Mouse (Mus musculus) retina, embryonic 14.5 days (tissue): ENCODE data around the gene Traf3ip1.

Experiments used
- DNase-seq: peaks from one replicate; pipeline ENCODE4 v3.0.0-alpha.2; 2015; ENCODE audit warnings: low spot score

Gene Traf3ip1

DNA sequence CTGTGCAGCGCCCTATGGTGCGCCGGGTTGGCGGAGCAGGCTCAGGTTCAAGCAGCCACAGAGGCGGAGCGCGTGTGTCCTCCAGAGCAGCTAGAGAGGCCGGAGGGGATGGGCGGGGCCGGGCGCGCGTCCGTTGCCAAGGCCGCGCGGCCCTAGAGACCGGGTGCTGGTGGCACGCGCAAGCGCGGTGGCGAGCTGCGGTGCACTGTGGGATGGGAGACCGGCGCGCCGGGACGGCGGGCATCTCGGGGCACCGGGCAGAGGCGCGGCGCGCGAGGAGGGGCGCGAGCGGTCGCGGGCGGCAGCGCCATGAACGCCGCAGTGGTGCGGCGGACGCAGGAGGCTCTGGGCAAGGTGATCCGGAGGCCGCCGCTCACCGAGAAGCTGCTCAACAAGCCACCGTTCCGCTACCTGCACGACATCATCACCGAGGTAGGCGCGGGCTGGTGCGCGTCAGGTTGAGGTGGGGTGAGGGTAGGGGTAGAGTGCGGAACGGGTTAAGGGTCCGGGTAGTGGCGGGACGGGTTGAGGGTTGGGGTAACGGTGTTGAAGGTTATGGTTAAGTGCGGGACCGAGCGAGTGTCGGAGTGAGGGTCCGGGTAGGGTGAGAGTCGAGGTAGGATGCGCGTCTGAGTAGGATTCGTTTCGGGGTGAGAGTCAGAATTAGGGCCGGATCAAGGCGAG, at the start of gene Traf3ip1:
TSS of gene Traf3ip1 (plus strand) at position 191 of the 684 bp plus-strand sequence.
- peak; percentile 97 for DNase-seq

DNA sequence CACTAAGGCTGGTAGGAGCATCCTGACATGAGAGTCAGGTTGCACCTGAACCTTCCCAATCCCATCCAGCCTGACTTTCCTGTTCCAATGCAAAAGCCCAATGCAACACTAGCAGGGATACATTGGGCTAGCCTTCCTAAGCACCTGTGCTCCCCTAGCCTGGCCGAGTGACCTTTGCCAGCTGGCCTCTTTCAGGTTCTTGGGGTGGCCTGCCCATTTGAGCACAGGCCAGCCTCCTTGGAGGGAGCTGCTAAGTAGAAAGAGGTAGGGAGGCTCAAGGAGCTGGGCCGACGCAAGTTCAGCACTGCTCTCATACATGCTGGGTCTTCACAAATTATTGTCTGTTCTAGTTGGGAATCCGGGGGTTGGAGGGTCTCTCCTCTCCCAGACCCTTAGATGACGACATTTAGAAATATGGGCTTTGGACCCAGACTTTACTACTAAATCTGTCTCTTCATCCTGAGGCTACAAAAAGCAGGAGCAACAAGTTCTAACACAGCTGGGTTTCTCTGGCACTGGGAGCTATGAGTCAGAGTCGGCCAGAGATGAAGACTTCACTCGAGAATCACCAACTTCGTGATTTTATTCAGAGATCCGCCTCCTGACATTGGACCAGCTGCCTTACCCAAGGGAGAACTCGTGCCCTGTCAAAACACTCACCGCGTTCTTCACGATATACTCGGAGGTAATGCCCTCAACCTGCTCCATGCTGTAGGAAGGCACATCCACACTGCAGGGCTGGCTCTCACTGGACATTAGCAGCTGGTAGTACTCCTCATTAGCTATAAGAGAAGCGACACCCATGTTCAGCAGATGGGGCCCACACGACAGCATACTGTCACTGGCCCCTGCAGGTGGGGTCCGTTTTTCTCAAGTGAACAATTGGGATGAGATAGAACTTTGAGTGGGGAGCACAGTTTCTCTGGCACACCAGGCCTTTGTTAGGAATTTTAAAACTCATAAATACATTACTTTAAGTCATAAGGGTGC, 49.3 kb upstream of the Traf3ip1 start:
- DNase-seq: no peak

- no peak for DNase-seq
These were observed 48.4 kb upstream of the Traf3ip1 start for GRCm38 (mm10) chr1:91446060-91446459.

- no peak for DNase-seq
These were observed 47.9 kb upstream of the Traf3ip1 start for GRCm38 (mm10) chr1:91446511-91446910.

GRCm38 (mm10) chr1:91448688-91449087, 45.8 kb upstream of the Traf3ip1 start:
- DNase-seq: no peak

DNA sequence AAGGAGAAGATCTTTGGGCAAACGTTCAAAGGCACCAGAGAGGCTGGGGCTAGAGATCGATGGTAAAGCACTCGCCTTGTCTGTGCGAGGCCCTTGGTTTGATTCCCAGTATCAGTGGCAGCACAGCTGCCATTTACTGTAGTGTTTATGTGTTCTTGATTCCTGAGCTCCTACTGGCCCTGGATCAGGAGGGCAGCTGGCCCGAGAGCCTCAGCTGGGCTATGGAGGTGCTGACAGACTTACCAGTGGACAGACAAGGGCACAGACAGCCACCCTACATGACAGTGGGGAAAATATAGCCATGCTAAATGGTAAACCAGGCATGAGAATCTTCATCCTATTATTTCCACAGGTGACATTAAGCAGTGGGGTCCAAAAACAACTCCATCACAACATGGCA, 43.6 kb upstream of the Traf3ip1 start:
- DNase-seq: no peak

DNA sequence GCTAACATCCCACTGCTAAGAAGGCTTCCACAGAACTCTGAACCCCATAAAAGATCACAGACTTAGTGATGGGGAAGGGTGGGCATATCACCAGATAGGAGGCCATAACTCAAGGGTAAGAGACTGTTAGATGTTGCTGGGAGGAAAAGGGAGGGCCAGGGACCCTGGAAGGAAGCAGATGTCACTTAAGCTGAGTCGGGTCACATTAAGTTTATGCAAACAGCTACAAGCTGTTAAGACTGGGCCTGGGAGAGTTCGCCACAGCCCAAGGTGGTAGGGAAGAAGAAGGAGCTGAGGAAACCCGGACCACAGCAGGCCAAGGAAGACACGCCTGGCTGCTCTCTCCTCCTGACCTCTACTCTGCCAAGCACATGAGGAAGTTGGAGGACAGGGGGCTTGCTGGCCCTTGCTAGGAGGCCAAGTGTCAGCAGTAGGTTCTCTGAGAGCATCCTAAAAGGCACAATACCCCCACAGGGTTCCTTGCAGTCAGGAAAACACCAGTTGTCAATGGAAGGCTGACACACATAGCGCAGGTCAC, 42.8 kb upstream of the Traf3ip1 start:
- no peak for DNase-seq

DNA sequence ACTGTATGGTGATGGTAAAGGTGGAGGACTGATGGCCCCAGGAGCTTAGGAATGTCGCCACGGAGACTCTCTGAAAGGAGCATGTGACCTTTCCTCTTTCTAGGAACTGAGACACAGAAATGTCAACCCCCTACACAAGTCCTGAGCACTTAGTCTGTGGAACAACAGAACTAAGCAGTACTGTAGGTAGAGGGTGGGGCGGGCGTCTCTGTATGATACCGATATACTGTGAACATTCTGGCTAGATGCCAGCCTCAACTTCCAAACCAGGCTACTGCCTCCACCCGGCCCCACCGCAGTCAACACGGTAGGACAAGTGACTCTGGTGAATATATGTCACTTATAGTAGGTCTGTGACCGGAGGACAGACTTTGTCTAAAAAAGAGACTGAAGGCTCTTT, 40.5 kb upstream of the Traf3ip1 start:
- no peak for DNase-seq

GRCm38 (mm10) chr1:91454366-91454765, 40.1 kb upstream of the Traf3ip1 start:
- no peak for DNase-seq

GRCm38 (mm10) chr1:91454927-91455326, 39.5 kb upstream of the Traf3ip1 start:
- no peak for DNase-seq

- peak; percentile 35 for DNase-seq
These were observed 38.7 kb upstream of the Traf3ip1 start for GRCm38 (mm10) chr1:91455661-91456161.

DNA sequence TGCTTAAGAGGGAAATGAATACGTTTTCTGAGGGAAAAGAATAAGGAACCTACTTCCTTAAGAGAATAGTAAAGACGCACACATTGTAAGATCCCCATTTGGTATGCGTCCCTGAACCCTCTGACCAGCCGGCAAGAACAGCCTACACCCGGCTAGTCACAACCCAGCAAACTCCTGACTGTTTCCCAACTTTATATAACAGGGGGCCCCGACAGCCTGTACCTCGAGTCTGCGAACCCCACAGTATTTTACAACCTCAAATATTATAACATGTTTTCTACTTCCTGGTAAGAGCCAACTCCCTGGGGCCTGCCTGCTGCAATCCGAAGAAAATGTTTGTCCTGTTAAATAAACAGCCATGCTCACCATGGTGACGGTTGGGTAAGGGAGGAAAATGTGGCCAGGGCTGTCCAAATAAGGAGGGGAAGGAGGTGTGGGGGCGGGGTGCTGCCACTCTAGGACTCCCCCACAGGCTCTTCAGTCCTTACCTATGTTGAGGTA, 38.1 kb upstream of the Traf3ip1 start:
- DNase-seq: no peak

DNA sequence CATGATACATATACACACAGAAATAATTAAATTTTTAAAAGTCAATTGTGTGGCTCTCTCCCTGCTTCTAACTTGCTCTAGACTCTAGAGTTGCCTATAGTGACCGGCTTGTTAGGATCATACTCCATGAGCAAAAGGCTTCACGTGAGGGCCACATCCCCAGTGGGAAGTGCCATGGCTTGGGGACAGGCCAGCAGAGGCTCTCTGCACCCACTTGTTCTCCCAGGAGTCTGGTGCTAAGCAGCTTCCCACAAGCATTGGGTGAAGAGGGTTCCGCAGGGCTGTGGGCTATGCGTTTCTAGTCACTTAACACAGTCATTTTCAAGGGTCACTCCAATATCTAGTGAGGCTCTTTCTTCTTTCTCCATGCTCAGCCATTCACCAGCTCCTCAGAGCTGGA, 37.3 kb upstream of the Traf3ip1 start:
- no peak for DNase-seq

DNA sequence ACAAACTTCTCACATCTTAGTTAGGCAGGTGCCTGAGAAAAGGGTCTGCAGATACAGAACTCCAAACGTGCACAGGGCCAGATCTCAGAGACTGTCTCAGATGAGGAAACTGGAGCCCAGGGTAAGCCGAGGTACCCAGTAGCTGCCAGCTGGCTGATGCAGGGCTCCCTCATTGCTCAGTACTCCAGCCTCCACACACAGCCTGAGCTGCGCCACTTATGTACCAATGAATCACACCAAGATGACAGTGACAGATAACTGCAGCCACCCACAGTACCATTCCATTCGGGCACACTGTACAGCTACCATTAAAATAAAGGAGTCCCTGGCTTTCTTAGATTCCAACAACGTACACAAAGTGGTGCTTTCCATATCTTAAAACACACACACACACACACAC, 36.7 kb upstream of the Traf3ip1 start:
- no peak for DNase-seq

GRCm38 (mm10) chr1:91458223-91458861, 36.1 kb upstream of the Traf3ip1 start:
- no peak for DNase-seq

DNA sequence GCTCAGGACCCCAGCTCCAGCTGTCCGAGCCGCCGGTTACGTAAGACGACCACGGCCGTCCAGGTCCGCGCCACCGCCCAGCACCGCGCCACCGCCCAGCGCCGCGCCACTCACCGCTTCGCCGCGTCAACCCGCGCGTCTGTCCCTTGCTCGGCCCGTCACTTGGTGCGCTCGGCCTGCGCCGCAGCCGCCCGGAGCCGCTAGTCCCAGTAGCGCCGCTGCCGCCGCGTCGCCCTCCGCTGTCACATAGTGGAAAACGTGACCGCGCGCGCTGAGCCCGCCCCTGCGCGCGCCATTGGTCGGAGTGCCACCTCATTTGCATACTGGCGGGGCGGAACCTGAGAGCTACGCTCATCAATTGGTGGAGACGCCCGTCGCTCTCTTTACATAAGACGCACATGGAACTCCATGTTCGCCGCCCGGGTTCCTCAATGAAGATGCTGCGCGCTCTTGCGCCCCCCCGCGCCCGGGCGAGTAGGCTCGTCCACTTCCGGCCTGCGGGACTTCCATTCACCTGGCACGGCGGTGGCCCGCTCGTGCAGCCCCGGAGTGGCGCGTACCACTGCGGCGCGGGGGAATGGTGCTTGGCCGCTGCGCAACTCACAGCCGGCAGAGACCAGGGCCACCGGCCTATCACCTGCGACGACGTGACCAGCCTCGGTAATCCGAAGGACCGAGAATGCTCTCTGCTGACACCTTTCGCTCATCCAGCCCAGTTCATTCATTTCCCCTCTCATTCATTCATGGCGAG, 35.2 kb upstream of the Traf3ip1 start, which contains the start of gene Per2:
TSS of gene Per2 (minus strand) at position 266 of the 751 bp plus-strand sequence.
- DNase-seq: peak; percentile 100

GRCm38 (mm10) chr1:91460069-91460468, 34.4 kb upstream of the Traf3ip1 start:
- DNase-seq: no peak

DNA sequence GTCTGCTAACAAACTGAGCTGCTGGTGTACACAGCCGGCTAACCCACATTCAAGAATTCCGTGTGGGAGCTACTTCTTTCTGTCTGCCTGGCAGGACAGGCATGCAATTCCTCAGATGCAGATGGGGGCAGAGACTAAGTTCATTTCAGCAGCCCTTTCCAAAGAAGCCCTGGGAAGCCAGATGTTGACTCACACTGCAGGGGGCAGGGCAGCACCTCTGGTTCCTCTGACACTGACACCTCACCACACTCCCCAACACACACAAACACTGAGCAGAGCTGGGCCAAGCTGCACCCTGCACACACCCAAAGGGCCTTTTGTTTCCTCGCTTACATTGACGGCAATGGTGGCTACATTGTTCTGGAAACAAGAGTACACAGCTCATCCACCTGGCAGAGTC, 33.9 kb upstream of the Traf3ip1 start:
- DNase-seq: no peak

- DNase-seq: no peak
These were observed 31.0 kb upstream of the Traf3ip1 start for GRCm38 (mm10) chr1:91463336-91463995.

DNA sequence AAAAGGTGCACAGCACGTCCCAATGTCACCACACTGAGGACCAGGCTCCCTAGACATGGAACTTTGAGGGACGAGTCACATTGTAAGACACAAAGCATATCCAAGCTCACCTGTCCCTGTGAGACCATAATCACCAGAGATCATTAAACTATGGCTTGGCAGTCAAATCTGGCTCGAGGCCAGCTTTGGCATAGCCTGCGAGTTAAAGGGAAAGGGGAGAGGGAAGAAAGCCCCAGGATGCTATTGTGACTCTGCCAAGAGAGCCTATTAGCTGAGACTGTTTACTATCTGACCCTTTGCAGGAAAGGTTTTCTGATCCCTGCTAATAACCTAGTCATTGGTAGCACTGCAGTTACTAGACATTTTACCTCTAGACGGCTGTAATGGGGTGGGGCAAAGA, 30.0 kb upstream of the Traf3ip1 start:
- no peak for DNase-seq

GRCm38 (mm10) chr1:91465244-91465643, 29.2 kb upstream of the Traf3ip1 start:
- DNase-seq: no peak
